Mouse (Mus musculus): ENCODE measurements around the gene Vwa2. TPM values are rescaled to one million over a fixed set of nuclear protein-coding genes. Genes with fewer than 3 reads are reported as not detected.
A peak's percentile ranks its signal among the peaks of the same experiment; 100 is the strongest.

The Vwa2 gene
- total RNA-seq (2021): not detected
- long read RNA-seq, experiment 1: 0 reads
- long read RNA-seq, experiment 2: 0 reads

DNA sequence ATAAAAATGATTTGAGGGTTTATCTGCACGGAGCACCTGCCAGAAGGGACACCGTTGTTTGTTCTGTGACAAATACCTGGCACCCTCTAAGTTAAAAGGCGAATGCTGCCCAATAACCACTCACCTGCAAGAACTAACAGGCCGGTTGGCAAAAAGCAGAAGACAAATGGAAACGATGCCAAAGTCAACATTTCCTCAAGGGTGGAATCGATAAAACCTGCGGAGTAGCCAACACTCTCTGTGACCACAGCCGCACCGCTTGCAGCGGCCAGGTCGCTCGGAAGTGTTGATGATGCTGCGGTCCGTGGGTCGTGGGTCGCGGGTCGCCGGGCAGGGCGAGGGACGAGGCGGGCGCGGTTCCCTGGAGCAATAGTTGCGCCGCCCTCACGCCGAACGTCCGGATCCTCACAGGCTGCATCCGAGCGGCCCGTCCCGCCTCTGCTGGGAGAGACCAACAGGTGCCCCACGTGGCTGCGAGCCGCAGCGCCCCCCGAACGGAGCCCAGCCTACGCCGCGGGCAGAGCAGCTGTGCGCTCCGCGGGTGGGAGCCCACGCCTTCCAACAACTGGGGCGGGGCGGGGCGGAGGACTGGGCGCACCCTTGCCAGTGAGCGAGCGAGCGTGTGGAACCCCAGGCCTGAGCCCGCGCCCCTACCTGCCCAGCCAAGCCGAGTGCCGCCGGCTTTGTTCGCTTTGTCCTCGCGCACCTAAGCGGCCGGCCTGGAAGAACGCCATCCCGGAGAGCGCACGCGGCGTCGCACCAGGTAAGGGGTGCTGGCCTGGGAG lies at the start of gene Vwa2:
Gene Vwa2 (plus strand): TSS at position 434 of the 785 bp plus-strand sequence.
- no peak for DNase-seq
- intact Hi-C loops (cut with DNase I): no loop called here

DNA sequence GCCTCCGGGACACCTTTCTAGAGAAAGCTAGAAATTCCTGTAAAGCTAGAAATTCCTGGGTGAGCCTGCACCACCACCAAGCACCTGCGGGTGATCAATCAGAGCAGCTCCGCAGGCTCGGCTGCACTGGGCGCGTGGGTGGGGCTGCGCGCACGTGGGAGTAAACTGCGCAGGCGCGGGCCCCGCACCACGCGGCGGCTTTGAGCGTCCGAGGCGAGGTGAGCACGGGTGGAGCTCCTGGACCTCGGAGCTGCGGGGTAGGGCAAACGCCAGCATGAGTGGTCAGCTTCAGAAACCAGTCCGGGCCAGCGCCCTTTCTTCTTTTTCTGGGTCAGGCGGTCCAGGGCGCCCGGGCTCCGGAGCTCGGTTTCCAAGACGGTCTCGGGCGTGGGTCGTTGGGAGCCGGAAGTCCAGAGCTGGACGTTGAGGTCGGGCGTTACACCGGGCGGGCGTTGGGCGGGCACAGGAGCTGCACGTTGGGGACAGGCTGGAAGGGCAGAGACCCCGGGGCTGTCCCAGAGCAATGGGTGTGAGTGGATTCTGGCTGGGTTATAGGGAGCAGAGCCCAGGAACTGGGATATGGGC lies 47.9 kb upstream of the Vwa2 start, which contains the start of gene Tdrd1:
Gene Tdrd1 (plus strand): TSS at position 163 of the 585 bp plus-strand sequence.
- no peak for DNase-seq
- intact Hi-C loops (cut with DNase I): no loop called here

DNA sequence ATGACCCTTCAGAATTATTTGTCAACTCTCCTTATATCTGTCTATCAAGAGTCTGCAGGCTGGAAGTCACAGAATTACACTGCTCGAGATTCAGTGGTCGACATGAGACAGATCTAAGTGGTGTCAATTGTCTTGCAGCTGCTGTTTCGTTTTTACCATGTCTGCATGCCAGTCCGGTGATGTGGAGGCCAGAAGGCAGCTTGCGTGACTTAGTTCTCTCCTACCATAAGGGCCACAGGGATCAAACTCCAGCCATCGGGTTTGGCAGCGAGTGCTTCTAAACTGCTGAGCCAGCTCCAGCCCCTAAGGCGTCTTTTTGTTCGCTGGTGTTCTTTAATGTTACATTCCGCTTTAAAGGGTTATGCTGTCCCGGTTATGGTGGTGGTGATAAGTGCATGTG lies 45.7 kb upstream of the Vwa2 start:
- no peak for DNase-seq
- intact Hi-C loops (cut with DNase I): no loop called here

DNA sequence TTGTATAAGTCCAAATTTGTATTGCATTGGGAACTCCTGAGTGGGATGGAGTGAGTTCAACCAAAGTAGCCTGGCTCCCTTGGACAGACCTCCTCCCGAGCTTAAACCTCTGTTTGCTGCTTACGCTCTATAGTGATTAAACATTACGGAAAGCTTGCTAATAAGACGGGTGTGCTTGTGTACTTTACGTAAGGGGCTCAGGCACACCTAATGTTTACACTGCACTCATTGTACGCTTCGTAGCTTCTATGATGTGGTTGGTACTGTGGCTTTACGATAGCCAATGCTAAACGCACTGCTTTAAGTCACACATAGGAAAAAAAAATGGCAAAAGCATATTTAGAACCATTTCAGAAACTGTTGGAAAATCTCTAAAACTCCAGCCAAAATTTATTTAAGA lies 44.8 kb upstream of the Vwa2 start:
- DNase-seq: no peak
- intact Hi-C loops (cut with DNase I): no loop called here

DNA sequence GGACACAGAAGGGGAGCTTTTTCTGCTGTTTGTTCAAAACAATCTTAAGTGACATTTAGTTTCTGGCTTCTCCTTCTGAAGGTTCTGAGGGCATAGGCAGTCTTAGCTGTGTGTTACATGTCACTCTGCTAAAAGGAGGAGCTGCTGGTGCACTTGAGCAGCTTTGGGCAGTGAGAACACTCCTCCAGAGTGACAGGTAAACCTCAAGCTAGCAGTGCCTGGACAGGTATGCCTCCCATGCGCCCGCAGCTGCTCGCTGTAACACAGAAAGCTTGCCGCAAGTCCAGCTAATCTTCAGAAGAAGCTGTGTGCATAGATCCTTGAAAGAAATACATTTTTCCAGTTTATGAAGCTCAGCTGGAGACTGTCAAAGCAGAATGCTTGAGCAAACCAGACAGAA lies 43.9 kb upstream of the Vwa2 start:
- intact Hi-C loops (cut with DNase I): no loop called here
- no peak for DNase-seq

DNA sequence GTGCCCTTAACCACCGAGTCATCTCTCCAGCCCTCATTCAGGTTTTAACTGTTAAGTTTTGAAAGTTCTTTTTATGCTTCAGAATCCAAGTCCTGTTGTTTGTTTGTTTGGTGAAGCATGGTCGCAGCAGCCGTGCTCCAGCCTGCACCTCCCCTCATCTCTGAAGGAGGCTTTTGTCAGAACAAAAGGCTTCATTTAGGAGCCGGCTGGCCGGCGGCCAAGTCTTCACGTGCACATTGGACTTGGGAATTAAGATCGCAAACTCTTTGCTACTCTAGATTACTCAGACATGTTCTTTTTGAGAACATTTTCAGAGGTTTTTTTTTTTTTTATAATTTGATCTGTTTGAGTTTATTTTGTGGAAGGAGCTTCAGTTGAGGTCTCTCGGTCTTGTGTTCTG lies 38.7 kb upstream of the Vwa2 start:
- no peak for DNase-seq
- intact Hi-C loops (cut with DNase I): no loop called here

DNA sequence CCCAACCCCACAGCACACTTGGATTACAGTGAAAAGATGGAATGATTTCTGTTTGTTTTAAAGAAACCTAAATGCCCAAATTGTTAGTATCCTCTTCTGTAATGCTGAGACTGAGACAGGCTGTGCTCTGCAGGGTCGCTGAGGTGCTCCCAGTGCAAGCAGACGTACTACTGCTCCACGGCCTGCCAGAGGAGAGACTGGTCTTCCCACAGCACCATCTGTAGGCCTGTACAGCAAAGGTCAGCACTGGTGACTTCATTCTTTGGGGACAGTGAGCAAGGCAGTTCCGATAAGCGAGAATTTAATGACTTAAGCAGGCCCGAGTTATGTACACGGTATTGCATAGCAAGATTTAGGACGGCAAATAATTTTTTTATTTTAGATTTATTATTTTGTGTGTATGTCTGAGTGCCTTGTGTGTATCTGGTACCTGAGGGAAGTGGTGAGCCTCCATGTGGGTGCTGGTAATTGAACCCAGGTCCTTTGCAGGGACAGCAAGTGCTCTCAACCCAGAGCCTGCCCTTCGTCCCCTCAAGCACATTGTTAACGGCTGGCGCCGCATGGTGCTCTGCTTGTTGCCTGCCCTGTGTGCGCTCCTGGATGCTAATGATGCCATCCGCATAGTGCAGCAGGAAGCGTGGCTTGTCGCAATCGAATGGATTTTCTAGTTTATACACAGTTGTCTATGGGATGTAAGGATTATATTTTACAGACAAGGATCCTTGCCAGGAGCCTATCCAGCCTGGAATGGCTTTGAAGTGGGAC lies 34.9 kb upstream of the Vwa2 start:
- intact Hi-C loops (cut with DNase I): no loop called here
- DNase-seq: peak in 1 of 2 experiments; percentile 18

DNA sequence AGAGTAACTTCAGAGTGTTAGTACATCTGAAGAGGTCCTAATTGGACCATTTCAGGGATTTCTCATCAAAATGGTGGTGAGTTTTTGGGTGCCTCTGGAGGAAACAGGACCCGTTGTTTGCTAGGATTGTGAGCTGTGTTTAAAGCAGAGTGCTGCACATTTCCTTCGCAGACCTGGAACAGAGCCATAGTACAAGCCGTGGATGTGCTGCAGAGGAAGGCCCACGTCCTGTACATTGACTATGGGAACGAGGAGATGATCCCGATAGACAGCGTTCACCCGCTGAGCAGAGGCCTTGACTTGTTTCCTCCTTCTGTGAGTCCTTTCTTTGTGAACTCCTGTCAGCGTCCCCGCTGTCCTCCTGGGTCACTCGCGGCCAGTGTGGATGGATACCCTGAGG lies 31.1 kb upstream of the Vwa2 start:
- no peak for DNase-seq
- intact Hi-C loops (cut with DNase I): no loop called here

DNA sequence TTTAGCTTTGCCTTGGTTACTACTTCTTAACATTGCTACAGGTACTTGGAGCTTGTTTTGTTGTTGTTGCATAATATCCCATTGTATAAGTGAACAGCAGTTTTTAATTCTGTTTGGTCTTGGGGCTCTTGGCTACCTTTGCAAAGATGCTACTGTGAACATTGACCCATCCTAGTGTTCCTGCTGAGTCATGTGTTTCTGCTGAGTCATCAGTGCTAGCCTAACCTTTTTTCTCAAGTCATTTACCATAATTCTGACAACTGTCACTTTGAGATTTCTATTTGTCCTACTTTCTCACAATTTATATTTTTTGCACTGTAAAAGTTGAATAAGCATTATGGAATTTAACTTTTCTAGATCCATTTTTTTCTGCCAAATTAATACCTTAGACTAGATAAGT lies 21.5 kb upstream of the Vwa2 start:
- DNase-seq: no peak
- intact Hi-C loops (cut with DNase I): no loop called here

DNA sequence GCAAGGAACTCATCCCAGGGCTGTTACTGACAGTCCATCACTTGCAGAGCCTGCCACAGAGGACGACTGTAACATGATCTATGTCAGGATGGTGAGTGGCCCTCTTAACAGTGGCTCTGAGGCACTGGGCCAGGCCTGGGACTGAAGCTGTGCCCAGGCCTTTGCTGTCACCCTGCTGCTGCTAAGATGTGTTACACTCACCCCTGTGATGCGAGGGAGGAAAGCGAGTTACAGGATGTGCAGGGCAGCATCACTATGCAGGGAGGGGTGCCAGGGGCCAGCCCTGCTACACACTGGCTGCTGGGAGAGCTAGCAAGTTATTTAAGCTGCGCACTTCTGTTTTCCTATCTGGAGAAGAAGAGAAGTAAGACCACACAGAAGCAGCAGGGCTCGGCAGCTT lies 17.6 kb upstream of the Vwa2 start:
- no peak for DNase-seq
- intact Hi-C loops (cut with DNase I): no loop called here

DNA sequence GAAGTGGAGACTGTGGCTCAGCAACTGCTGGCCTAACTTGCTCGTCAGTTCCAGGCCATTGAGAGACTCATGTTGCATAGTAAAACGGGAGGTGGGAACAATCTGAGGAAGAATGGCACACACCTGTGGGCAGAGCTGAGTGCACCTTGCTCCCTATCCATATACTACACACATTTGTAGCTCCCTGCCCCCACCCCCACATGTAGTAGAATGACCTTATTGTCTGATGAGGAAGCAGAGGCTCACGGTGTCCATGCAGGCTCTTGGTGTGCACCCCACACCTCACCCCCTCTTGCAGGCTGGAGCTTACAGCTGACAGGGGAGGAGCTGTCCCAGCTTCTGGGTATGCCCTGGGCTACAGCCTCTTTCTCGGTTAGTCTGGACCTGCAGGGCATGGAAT lies 6.3 kb upstream of the Vwa2 start:
- intact Hi-C loops (cut with DNase I): no loop called here
- DNase-seq: no peak

DNA sequence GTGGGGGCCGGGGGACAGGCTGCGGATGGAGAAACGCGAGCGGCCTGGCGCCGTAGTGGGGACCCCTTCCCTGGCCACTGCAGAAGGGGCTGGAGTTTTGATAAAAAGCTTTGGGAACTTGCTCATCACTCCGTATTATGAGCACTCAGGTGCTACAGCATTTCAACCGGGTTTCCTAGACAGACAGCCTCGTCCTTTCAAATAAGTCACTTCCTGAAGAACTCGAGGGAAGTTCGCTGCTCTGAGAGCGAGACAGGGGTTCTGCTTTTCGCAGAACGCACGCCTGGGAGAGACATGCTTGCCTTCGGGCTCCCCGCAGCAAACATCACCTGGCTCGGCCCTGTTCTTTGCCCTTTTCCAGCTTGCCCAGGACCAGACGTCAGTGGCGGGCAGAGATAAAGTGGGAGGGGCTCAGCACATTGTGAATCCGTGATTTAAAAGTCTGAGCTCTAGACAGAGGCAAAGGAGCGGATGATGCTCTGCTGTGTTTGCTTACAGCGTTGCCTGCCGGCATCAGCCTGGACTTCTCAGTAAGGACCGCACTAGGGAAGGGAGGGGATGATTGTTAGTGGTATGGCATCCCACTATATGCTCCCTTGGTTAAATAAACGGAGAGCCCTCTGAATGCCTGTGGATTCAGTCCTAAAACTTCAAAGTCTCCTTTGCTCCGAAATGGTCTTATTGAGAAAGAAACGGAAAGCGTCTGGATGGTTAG lies 709 bp downstream of the Vwa2 start:
- DNase-seq: no peak
- intact Hi-C loops (cut with DNase I): no loop called here

DNA sequence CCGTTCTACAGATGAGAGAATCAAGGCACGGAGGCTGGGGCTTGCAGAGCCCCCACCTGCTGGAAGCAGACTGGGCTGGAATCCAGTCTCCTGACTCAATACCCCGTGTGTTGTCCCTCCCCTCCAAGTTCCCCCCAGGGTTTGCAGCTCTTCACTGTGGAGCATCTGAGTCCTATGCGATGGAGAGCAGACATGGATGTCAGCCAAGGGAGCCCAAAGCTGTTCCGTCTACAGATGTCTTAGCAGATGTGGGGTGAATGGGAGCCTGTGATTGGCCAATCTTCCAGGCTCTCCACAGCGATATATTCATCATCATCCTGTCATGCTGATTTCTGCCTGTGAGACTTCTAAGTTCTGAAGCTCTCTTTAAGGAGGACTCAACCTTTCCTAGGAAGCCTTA lies 3.3 kb downstream of the Vwa2 start:
- DNase-seq: no peak
- intact Hi-C loops (cut with DNase I): no loop called here

DNA sequence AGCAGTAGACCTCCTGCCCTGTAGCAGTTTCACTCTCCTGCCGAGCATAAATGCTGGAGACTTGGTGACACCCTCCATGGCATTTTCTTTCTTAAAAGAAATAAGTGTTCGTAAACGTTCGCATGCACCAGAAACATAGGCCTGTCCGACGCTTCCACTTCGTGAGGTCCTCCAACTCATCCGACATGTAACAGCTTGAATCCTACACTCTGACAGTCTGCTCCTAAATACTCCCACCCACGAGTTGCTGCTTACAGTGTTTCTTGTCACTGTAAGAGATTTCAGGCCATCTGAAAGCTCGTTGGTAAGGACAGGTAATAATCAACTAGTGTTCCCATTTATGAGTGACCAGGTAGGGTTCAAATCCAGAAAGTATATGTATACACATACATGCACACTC lies 13.8 kb downstream of the Vwa2 start:
- intact Hi-C loops (cut with DNase I): no loop called here
- DNase-seq: no peak

DNA sequence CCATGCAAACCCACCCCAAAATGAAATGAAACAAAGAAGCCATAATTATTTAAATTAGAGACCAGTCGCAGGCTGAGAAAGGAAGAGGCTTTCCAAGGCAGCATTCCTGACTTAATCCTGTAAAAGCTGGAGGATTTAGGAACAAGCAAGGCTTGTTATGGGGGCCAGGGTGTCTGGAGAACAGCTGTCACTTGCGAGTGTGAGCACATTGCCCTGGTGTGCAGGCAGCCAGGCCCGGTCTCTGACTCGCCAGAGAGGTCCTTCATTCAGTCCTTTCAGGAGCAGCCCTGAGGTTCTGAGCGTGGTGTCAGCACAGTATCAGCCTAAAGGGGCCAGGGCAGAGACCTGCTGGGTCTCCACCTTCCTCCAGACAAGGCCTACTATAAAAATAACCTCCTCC lies 14.6 kb downstream of the Vwa2 start:
- intact Hi-C loops (cut with DNase I): no loop called here
- DNase-seq: no peak

DNA sequence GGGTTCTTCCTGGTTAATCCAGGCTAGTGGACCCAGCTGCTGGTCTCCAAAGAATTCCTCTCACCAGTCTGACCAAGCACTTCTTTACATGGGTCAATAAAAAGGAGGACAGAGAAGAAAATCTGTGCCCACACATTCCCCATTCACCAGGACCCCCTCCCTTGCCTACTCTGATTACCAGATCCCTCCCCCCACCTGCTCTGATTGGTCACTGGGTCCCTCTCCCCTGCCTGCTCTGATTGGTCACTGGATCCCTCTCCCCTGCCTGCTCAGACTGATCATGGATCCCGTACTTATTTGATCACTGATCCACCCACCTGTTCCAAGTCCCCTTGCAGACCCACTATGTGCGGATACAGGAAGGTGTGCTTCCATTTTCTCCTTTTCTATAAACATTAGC lies 17.4 kb downstream of the Vwa2 start:
- intact Hi-C loops (cut with DNase I): no loop called here
- DNase-seq: no peak

DNA sequence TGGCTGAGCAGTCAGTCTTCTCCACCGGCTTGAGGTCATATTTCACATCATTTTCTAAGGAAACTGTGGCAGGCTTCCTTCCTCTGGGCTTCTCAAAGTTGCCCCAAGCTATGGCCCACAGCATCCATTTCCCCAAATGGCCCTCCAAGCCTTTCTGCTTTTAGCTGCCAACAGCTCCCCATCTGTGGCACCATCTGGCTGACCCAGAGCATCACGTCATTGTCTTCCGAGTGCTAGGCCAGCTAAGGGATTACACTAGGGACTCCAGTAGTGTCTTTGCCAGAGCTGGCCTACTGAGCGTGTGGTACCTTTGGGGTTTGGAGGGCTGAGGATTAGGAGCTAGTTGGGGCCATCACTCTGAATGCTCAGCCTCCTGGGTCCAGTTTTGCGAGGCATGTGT lies 18.5 kb downstream of the Vwa2 start:
- intact Hi-C loops (cut with DNase I): no loop called here

DNA sequence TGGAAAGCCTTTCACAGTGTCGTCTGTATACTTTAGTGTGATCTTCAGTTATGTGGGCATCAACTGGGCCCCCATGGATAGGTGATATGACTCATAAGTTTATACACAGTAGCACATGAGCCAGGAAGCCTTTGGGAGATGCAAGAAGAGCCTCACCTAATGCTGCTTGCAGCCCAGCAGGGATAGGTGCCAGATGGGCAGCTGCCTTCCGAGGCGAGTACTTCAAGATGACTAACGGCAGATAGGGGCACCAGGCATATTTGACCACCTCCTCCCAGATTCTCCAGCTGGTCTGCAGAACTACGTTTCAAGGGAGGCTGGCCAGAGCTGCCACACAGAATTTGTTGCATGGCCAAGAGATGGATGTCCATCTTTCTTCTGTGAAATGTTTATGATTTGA lies 19.3 kb downstream of the Vwa2 start:
- DNase-seq: no peak
- intact Hi-C loops (cut with DNase I): no loop called here

More for the DNA sequence above, 18.5 kb downstream of the Vwa2 start:
- no peak for DNase-seq

DNA sequence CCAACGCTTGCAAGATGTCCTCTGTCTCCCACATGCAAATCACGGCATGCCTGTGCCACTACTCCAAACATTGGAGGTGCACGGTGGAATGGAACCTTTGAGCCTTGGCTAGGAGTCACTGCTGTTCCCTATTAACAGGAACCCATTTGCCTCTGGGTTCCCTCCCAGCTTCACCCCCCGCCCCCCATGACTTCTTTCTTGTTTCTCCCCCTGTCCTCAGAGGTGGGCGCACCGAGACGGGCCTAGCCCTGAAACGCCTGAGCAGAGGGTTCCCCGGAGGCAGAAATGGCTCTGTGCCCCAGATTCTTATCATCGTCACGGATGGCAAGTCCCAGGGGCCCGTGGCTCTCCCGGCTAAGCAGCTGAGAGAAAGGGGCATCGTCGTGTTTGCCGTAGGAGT lies 23.6 kb downstream of the Vwa2 start:
- intact Hi-C loops (cut with DNase I): no loop called here
- no peak for DNase-seq

DNA sequence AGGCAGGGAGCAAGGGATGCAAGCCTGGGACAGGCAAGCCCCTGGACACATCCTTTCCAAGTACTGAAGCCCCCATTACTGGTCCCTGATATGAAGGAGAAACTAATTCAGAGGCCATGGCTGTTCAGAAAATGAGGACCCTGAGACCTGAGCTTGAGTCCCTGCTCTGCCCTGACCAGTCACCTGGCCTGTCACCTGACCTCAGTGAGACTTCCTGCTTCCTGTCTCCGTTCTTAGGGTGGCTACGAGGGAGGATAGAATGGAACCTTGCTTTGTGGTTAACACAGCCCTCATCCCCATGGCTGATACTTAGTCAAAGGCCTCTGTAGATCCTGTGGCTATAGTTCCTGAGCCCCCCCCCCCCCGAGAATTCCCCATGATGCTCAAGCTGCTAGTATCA lies 30.0 kb downstream of the Vwa2 start:
- DNase-seq: no peak
- intact Hi-C loops (cut with DNase I): no loop called here

DNA sequence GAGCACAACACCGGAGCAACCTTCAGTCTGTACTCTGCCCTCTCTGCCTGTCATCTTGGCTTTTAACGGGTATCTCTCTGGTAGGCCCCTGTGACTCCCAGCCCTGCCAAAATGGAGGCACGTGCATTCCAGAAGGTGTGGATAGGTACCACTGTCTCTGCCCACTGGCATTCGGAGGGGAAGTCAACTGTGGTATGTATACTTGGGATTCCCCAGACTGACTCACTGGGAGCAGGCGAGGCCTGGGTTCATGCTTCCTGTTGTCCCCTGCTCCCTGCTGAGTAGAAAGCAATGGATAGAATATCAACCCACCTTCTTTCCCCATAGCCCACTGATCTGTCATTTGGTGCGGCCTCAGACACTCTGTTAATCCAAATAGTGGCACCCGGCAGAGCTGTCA lies 31.3 kb downstream of the Vwa2 start:
- DNase-seq: no peak
- intact Hi-C loops (cut with DNase I): loop anchor here (5.0 kb wide), 2 partner anchors 98 to 483 kb away; no protein-coding TSS in a partner anchor

Data from gastrocnemius, postnatal 36 days (tissue).